Mouse (Mus musculus) lung, embryonic 16.5 days (tissue): Measurements from ENCODE around the gene 0610037L13Rik. TPM values are rescaled to one million over a fixed set of nuclear protein-coding genes. Genes with fewer than 3 reads are reported as not detected.

Experiments
- ATAC-seq: fragments of 200-750 bp; cut with Nextera tagmentation; 2 replicates; pipeline ENCODE4 v1.8.0; 2017; ENCODE audit warnings: low read depth, mild to moderate bottlenecking, moderate library complexity
- H3K27ac ChIP-seq: fragments of 300-500 bp; sonication (generic); 2 replicates; pipeline ENCODE4 v1.5.1; 2014; ENCODE audit warnings: mild to moderate bottlenecking, control low read depth, low read length
- H3K27me3 ChIP-seq: fragments of 300-500 bp; sonication (generic); 2 replicates; pipeline ENCODE4 v1.6.1; 2014; ENCODE audit warnings: low read depth, low read length, mixed read lengths; ENCODE audit not compliant: control insufficient read depth, insufficient read depth
- H3K36me3 ChIP-seq: fragments of 300-500 bp; sonication (generic); 2 replicates; pipeline ENCODE4 v1.6.1; 2014; ENCODE audit warnings: low read length; ENCODE audit not compliant: control insufficient read depth, insufficient read depth
- H3K4me1 ChIP-seq: fragments of 300-500 bp; sonication (generic); replicated peaks from 2 replicates; pipeline ENCODE4 v1.6.1; 2014; ENCODE audit warnings: low read length, mixed read lengths; ENCODE audit not compliant: control insufficient read depth, insufficient read depth
- H3K4me2 ChIP-seq: fragments of 300-500 bp; sonication (generic); 2 replicates; pipeline ENCODE4 v1.6.1; 2014; ENCODE audit warnings: low read depth, low read length, control low read depth
- H3K4me3 ChIP-seq: fragments of 300-500 bp; sonication (generic); 2 replicates; pipeline ENCODE4 v1.5.1; 2014; ENCODE audit warnings: mild to moderate bottlenecking, low read length, control low read depth
- H3K9ac ChIP-seq: fragments of 300-500 bp; sonication (generic); 2 replicates; pipeline ENCODE4 v1.6.1; 2014; ENCODE audit warnings: low read length, control low read depth
- H3K9me3 ChIP-seq: fragments of 300-500 bp; sonication (generic); 2 replicates; pipeline ENCODE4 v1.6.1; 2016; ENCODE audit warnings: low read length; ENCODE audit not compliant: control insufficient read depth
- WGBS: fragments of 180-500 bp; shearing (Covaris S2); extraction: QIAGEN DNeasy Blood & Tissue Kit; methylation state at CpG from one replicate; pipeline ENCODE4 v1.1.7; 2014; 5-methylcytosine and 5-hydroxymethylcytosine counted together
- polyA plus RNA-seq: library from polyadenylated mRNA; unstranded; fragments of >200 nt; fragmentation: Nextera tagmentation; extraction: Ambion mirVana; gene quantifications from 2 replicates; pipeline ENCODE4 v1.2.1, GENCODE M21; 2015

0610037L13Rik gene
- polyA plus RNA-seq, 1 experiment from 2014 or later, result 121 TPM

- no peak for ATAC-seq
- Histone ChIP-seq H3K9me3 (no peaks in the 10 kb centered on the region), H3K9ac (no peak overlapping the region), H3K4me1 (no peaks in the 10 kb centered on the region), H3K4me2 (no peak overlapping the region), H3K27me3 (no peaks in the 10 kb centered on the region), H3K4me3 (no peak overlapping the region), H3K27ac (no peak overlapping the region), H3K36me3 (no peaks in the 10 kb centered on the region)
- WGBS, result 56% methylated on average over 2 of the region's 2 CpGs
Observed at GRCm38 (mm10) chr4:107928269-107928668, 38.7 kb downstream of the 0610037L13Rik start.

- Histone ChIP-seq H3K36me3 (no peaks in the 10 kb centered on the region), H3K27me3 (no peaks in the 10 kb centered on the region), H3K9me3 (no peaks in the 10 kb centered on the region), H3K4me2 (no peak overlapping the region), H3K27ac (no peak overlapping the region), H3K4me1 (no peaks in the 10 kb centered on the region), H3K9ac (no peak overlapping the region), H3K4me3 (no peak overlapping the region)
- ATAC-seq, result no peak
- WGBS, result 76% methylated on average over 2 of the region's 2 CpGs
Observed at GRCm38 (mm10) chr4:107928726-107929125, 39.1 kb downstream of the 0610037L13Rik start.

GRCm38 (mm10) chr4:107931453-107931852 lies 41.8 kb downstream of the 0610037L13Rik start:
- no peaks in the 10 kb centered on the region for H3K4me1 ChIP-seq
- H3K4me2 ChIP-seq, result no peak overlapping the region
- no peak overlapping the region for H3K27ac ChIP-seq
- 73% methylated on average over 3 of the region's 3 CpGs for WGBS
- no peak overlapping the region for H3K4me3 ChIP-seq
- no peak for ATAC-seq
- no peaks in the 10 kb centered on the region for H3K36me3 ChIP-seq
- no peaks in the 10 kb centered on the region for H3K27me3 ChIP-seq
- no peaks in the 10 kb centered on the region for H3K9me3 ChIP-seq
- no peak overlapping the region for H3K9ac ChIP-seq

DNA sequence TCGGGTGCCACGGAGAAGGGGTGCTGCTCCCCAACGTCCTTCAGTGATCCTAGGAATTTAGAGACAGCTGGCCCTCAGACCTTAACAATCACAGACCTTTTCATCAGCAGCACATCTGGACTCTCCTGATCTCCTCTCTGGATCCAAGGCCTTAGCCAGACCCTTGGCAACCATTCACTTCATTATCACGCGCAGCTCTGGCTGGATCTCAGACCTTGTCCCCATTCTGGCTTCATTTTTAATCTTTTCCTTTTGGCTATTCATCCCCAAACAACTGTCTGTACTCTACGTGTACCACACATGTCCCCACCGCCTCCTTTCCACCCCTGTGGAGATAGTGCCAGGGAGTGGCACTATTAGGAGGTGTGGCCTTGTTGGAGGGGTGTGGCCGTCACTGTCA lies 43.6 kb downstream of the 0610037L13Rik start:
- H3K9ac ChIP-seq, result no peak overlapping the region
- H3K4me1 ChIP-seq, result peaks cover 6% of the 10 kb centered on the region; the same call in 1 of the 2 replicates
- no peaks in the 10 kb centered on the region for H3K27me3 ChIP-seq
- WGBS, result 63% methylated on average over 8 of the region's 8 CpGs
- H3K4me3 ChIP-seq, result no peak overlapping the region
- H3K27ac ChIP-seq, result no peak overlapping the region
- no peaks in the 10 kb centered on the region for H3K9me3 ChIP-seq
- no peaks in the 10 kb centered on the region for H3K36me3 ChIP-seq
- ATAC-seq, result no peak
- H3K4me2 ChIP-seq, result no peak overlapping the region

DNA sequence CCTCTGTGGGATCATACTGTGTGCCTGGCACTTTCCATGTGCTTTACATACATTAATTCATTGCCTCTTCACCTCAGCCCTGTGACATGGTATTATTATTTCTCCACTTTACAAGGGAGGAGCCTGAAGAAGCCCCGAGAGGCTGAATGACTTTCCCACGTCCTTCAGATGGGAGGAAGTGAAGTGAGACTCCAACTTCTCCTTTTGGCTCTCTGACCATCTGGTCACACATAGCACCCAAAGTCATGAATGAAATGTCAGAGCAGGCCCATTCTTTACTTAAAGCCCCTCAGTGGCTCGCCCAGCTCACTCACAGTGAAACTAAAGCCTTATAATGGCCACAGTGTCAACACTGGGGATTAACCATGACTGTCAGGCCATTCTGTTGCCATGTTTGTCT lies 45.6 kb downstream of the 0610037L13Rik start:
- H3K4me2 ChIP-seq, result no peak overlapping the region
- H3K9me3 ChIP-seq, result no peaks in the 10 kb centered on the region
- H3K9ac ChIP-seq, result no peak overlapping the region
- 56% methylated on average over 3 of the region's 3 CpGs for WGBS
- no peaks in the 10 kb centered on the region for H3K36me3 ChIP-seq
- peaks cover 6% of the 10 kb centered on the region; the same call in 1 of the 2 replicates for H3K4me1 ChIP-seq
- no peak overlapping the region for H3K4me3 ChIP-seq
- no peak overlapping the region for H3K27ac ChIP-seq
- H3K27me3 ChIP-seq, result no peaks in the 10 kb centered on the region
- no peak for ATAC-seq

DNA sequence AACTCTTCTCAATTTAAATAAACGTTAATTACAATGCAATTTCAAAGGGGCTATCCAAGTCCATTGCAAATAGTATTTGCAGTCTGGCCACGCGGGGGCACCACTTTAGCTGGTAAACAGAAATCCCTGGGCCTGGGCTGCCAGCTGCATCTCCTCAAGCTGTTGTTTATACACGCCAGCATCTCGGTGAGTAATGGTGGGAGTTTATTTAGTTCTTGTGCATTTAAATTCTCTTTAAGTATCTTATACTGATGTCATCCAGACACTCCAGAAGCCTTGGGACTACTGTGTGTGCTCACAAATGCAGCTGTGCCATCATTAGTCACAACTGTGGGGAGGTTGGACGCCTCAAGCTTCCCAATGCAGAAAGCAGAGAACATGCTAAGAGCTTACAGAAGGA lies 47.7 kb downstream of the 0610037L13Rik start:
- peak; percentile 93 for ATAC-seq
- no peak overlapping the region for H3K9ac ChIP-seq
- no peak overlapping the region for H3K4me3 ChIP-seq
- H3K27me3 ChIP-seq, result no peaks in the 10 kb centered on the region
- peak overlapping the region; percentile 60 for H3K27ac ChIP-seq
- no peaks in the 10 kb centered on the region for H3K36me3 ChIP-seq
- no peaks in the 10 kb centered on the region for H3K9me3 ChIP-seq
- no peak overlapping the region for H3K4me2 ChIP-seq
- H3K4me1 ChIP-seq, result peaks cover 6% of the 10 kb centered on the region; the same call in 1 of the 2 replicates
- 13% methylated on average over 6 of the region's 6 CpGs for WGBS

DNA sequence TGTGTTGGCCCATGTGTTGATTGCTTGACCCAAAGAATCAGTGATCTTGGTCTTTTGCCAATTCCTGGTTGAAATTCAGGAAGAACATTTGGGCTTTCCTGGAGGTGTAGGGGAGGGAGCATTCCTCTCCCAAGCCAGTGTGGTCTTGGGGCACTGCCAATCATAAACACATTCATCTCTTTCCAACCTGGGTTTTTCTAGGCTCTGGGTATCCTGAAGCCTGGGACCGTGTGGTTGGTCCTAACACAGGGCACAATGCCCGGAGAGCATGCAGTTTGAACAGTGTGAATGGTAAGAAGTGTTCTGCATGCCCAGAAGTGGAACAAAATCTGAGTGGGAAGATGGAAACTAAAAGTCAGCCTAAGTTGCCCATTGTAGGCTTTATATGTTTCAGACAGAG lies 48.5 kb downstream of the 0610037L13Rik start:
- no peak overlapping the region for H3K4me2 ChIP-seq
- H3K27ac ChIP-seq, result peak overlapping the region; percentile 60
- no peaks in the 10 kb centered on the region for H3K36me3 ChIP-seq
- no peak overlapping the region for H3K9ac ChIP-seq
- H3K4me1 ChIP-seq, result peaks cover 6% of the 10 kb centered on the region; the same call in 1 of the 2 replicates
- no peaks in the 10 kb centered on the region for H3K27me3 ChIP-seq
- no peak overlapping the region for H3K4me3 ChIP-seq
- no peak for ATAC-seq
- no peaks in the 10 kb centered on the region for H3K9me3 ChIP-seq
- 57% methylated on average over 2 of the region's 2 CpGs for WGBS

GRCm38 (mm10) chr4:107942741-107943140 lies 53.1 kb downstream of the 0610037L13Rik start:
- Histone ChIP-seq H3K27ac (no peak overlapping the region), H3K36me3 (no peaks in the 10 kb centered on the region), H3K9me3 (no peaks in the 10 kb centered on the region), H3K4me1 (peaks cover 5% of the 10 kb centered on the region; the same call in 1 of the 2 replicates), H3K9ac (no peak overlapping the region), H3K4me2 (no peak overlapping the region), H3K4me3 (no peak overlapping the region), H3K27me3 (no peaks in the 10 kb centered on the region)
- 82% methylated on average over 7 of the region's 7 CpGs for WGBS
- no peak for ATAC-seq

- Histone ChIP-seq H3K27ac (no peak overlapping the region), H3K9ac (no peak overlapping the region), H3K27me3 (no peaks in the 10 kb centered on the region), H3K36me3 (no peaks in the 10 kb centered on the region), H3K4me1 (no peaks in the 10 kb centered on the region), H3K4me2 (no peak overlapping the region), H3K9me3 (no peaks in the 10 kb centered on the region), H3K4me3 (no peak overlapping the region)
- ATAC-seq, result no peak
- WGBS, result 81% methylated on average over 2 of the region's 2 CpGs
Observed at GRCm38 (mm10) chr4:107944141-107944540, 54.5 kb downstream of the 0610037L13Rik start.
